Mouse (Mus musculus): Measurements from ENCODE around the gene Oas1a. TPM values are rescaled to one million over a fixed set of nuclear protein-coding genes. Genes with fewer than 3 reads are reported as not detected.

The Oas1a gene
- polyA plus RNA-seq, 1 experiment from 2014 or later = 0.96 TPM

- WGBS = 75% methylated on average over 3 of the region's 3 CpGs
- ATAC-seq (ENCODE audit: low read depth) = no peak
- H3K27ac ChIP-seq (replicated peaks) = no peak overlapping the region
Observed at GRCm38 (mm10) chr5:120865336-120865860, 41.9 kb downstream of the Oas1a start.

GRCm38 (mm10) chr5:120861121-120861520 is 46.2 kb downstream of the Oas1a start, which contains the start of gene Oas1h:
TSS of gene Oas1h (plus strand) at chr5:120861421.
- Histone ChIP-seq H3K4me2 (no peak within 1 kb of the TSS), H3K27ac (replicated peaks) (no peak within 1 kb of the TSS), H3K9ac (no peak within 1 kb of the TSS), H3K9me3 (no peaks in the 10 kb centered on the region), H3K36me3 (no peaks in the 10 kb centered on the region), H3K4me3 (no peak within 1 kb of the TSS), H3K27me3 (no peaks in the 10 kb centered on the region), H3K4me1 (replicated peaks) (no peaks in the 10 kb centered on the region)
- 52% methylated on average over 4 of the region's 4 CpGs for WGBS
- ATAC-seq (ENCODE audit: low read depth) = no peak

More at GRCm38 (mm10) chr5:120865336-120865860, 41.9 kb downstream of the Oas1a start:
- no peak overlapping the region for H3K4me3 ChIP-seq
- no peaks in the 10 kb centered on the region for H3K9me3 ChIP-seq
- H3K27me3 ChIP-seq = no peaks in the 10 kb centered on the region
- no peaks in the 10 kb centered on the region for H3K36me3 ChIP-seq
- H3K4me1 ChIP-seq (replicated peaks) = no peaks in the 10 kb centered on the region
- H3K4me2 ChIP-seq = no peak overlapping the region
- H3K9ac ChIP-seq = no peak overlapping the region

- H3K36me3 ChIP-seq = no peaks in the 10 kb centered on the region
- H3K9ac ChIP-seq = no peak overlapping the region
- no peak overlapping the region for H3K4me2 ChIP-seq
- H3K4me1 ChIP-seq (replicated peaks) = no peaks in the 10 kb centered on the region
- H3K27ac ChIP-seq (replicated peaks) = no peak overlapping the region
- H3K4me3 ChIP-seq = no peak overlapping the region
- 85% methylated on average over 2 of the region's 2 CpGs for WGBS
- no peak for ATAC-seq (ENCODE audit: low read depth)
- no peaks in the 10 kb centered on the region for H3K27me3 ChIP-seq
- peaks cover 10% of the 10 kb centered on the region for H3K9me3 ChIP-seq
Observed at GRCm38 (mm10) chr5:120859241-120859640, 48.1 kb downstream of the Oas1a start.

GRCm38 (mm10) chr5:120849601-120850136 is 57.7 kb downstream of the Oas1a start:
- WGBS = 66% methylated on average over 3 of the region's 3 CpGs
- no peaks in the 10 kb centered on the region for H3K36me3 ChIP-seq
- peaks cover 11% of the 10 kb centered on the region for H3K9me3 ChIP-seq
- no peaks in the 10 kb centered on the region for H3K4me1 ChIP-seq (replicated peaks)
- H3K4me3 ChIP-seq = no peak overlapping the region
- H3K27ac ChIP-seq (replicated peaks) = no peak overlapping the region
- no peaks in the 10 kb centered on the region for H3K27me3 ChIP-seq
- H3K4me2 ChIP-seq = no peak overlapping the region
- no peak for ATAC-seq (ENCODE audit: low read depth)
- H3K9ac ChIP-seq = no peak overlapping the region

GRCm38 (mm10) chr5:120847067-120847466 is 60.3 kb downstream of the Oas1a start, which contains the start of gene Oas1f:
TSS of gene Oas1f (plus strand) at chr5:120847367.
- Histone ChIP-seq H3K4me1 (replicated peaks) (no peaks in the 10 kb centered on the region), H3K9me3 (no peaks in the 10 kb centered on the region), H3K4me3 (no peak within 1 kb of the TSS), H3K27me3 (no peaks in the 10 kb centered on the region), H3K27ac (replicated peaks) (no peak within 1 kb of the TSS), H3K9ac (no peak within 1 kb of the TSS), H3K4me2 (no peak within 1 kb of the TSS), H3K36me3 (no peaks in the 10 kb centered on the region)
- 78% methylated on average over 4 of the region's 4 CpGs for WGBS
- ATAC-seq (ENCODE audit: low read depth) = no peak

Small RNA genes within 50 kb of the gene (microRNA-seq; reads per million reads assigned to microRNA genes)
- gene Gm22907 = not detected

Other genes starting within 250 kb of the Oas1a start
- 37.3 and 39.6 TPM in 2 replicates for gene Dtx1, start 195.6 kb downstream of the Oas1a start, polyA plus RNA-seq (2015; fragmentation: Nextera tagmentation; extraction: Ambion mirVana)
- 0.19 and 0.43 TPM in 2 replicates for gene Oas2, start 157.7 kb downstream of the Oas1a start, polyA plus RNA-seq (2015; fragmentation: Nextera tagmentation; extraction: Ambion mirVana)
- 0.45 and 0.56 TPM in 2 replicates for gene Oas3, start 129.9 kb downstream of the Oas1a start, polyA plus RNA-seq (2015; fragmentation: Nextera tagmentation; extraction: Ambion mirVana)
- gene Oas1e, start 112.0 kb downstream of the Oas1a start, polyA plus RNA-seq (2015; fragmentation: Nextera tagmentation; extraction: Ambion mirVana) = 0.14 TPM in 1 of 2 replicates, not detected in the other
- 0.45 and 0.46 TPM in 2 replicates for gene Oas1c, start 95.0 kb downstream of the Oas1a start, polyA plus RNA-seq (2015; fragmentation: Nextera tagmentation; extraction: Ambion mirVana)
- not detected in 2 replicates for gene Oas1f, start 60.2 kb downstream of the Oas1a start, polyA plus RNA-seq (2015; fragmentation: Nextera tagmentation; extraction: Ambion mirVana)
- gene Oas1h, start 46.1 kb downstream of the Oas1a start, polyA plus RNA-seq (2015; fragmentation: Nextera tagmentation; extraction: Ambion mirVana) = not detected in 2 replicates
- 0.46 TPM in 1 of 2 replicates, not detected in the other for gene Oas1g, start 19.9 kb downstream of the Oas1a start, polyA plus RNA-seq (2015; fragmentation: Nextera tagmentation; extraction: Ambion mirVana)
- gene Oas1d, start 7.0 kb upstream of the Oas1a start, polyA plus RNA-seq (2015; fragmentation: Nextera tagmentation; extraction: Ambion mirVana) = not detected in 2 replicates
- gene Rph3a, start 102.6 kb upstream of the Oas1a start, polyA plus RNA-seq (2015; fragmentation: Nextera tagmentation; extraction: Ambion mirVana) = 9.0 and 9.4 TPM in 2 replicates

All from neural tube, embryonic 13.5 days (tissue).